Mouse (Mus musculus) intestine, embryonic 15.5 days (tissue): Measurements from ENCODE around the gene Gm3488. TPM values are rescaled to one million over a fixed set of nuclear protein-coding genes. Genes with fewer than 3 reads are reported as not detected.
"Not testable (repeated sequence)": the region's sequence is repeated elsewhere in the genome, so short reads cannot be mapped to it uniquely, and the experiment has no call there.

Source experiments
- ATAC-seq: fragments of 200-750 bp; cut with Nextera tagmentation; 2 replicates; pipeline ENCODE4 v1.8.0; 2017; ENCODE audit warnings: moderate TSS enrichment, moderate library complexity
- H3K27ac ChIP-seq: fragments of 300-500 bp; sonication (generic); 2 replicates; pipeline ENCODE4 v1.5.1; 2015; ENCODE audit warnings: mild to moderate bottlenecking, inconsistent platforms
- H3K27me3 ChIP-seq: fragments of 300-500 bp; sonication (generic); replicated peaks from 2 replicates; pipeline ENCODE4 v1.6.1; 2015; ENCODE audit warnings: inconsistent platforms
- H3K36me3 ChIP-seq: fragments of 300-500 bp; sonication (generic); 2 replicates; pipeline ENCODE4 v1.6.1; 2015; ENCODE audit warnings: inconsistent platforms
- H3K4me1 ChIP-seq: fragments of 300-500 bp; sonication (generic); replicated peaks from 2 replicates; pipeline ENCODE4 v1.6.1; 2015; ENCODE audit warnings: inconsistent platforms
- H3K4me2 ChIP-seq: fragments of 300-500 bp; sonication (generic); replicated peaks from 2 replicates; pipeline ENCODE4 v1.6.1; 2015; ENCODE audit warnings: mild to moderate bottlenecking, inconsistent platforms
- H3K4me3 ChIP-seq: fragments of 300-500 bp; sonication (generic); replicated peaks from 2 replicates; pipeline ENCODE4 v1.5.1; 2015; ENCODE audit warnings: inconsistent platforms
- H3K9ac ChIP-seq: fragments of 300-500 bp; sonication (generic); 2 replicates; pipeline ENCODE4 v1.6.1; 2015; ENCODE audit warnings: inconsistent platforms
- H3K9me3 ChIP-seq: fragments of 300-500 bp; sonication (generic); 2 replicates; pipeline ENCODE4 v1.6.1; 2016; ENCODE audit warnings: inconsistent platforms
- WGBS: fragments of 180-500 bp; shearing (Covaris S2); methylation state at CpG from one replicate; pipeline ENCODE4 v1.1.7; 2015; 5-methylcytosine and 5-hydroxymethylcytosine counted together
- polyA plus RNA-seq: library from polyadenylated mRNA; unstranded; fragments of >200 nt; fragmentation: Nextera tagmentation; extraction: Ambion mirVana; gene quantifications from 2 replicates; pipeline ENCODE4 v1.2.1, GENCODE M21; 2015

Gene Gm3488
- 0.43 and 0.52 TPM in 2 replicates for polyA plus RNA-seq

- WGBS: no CpG with 5 or more reads among the region's 35 CpGs
- not testable (repeated sequence) for H3K27ac ChIP-seq, H3K4me1 ChIP-seq, H3K9me3 ChIP-seq, H3K27me3 ChIP-seq, ATAC-seq, H3K9ac ChIP-seq, H3K36me3 ChIP-seq, H3K4me2 ChIP-seq, H3K4me3 ChIP-seq
Measured at GRCm38 (mm10) chr14:5501374-5501773, at the start of gene Gm3488. Gene Gm3488, plus strand, starts transcription at chr14:5501674.

GRCm38 (mm10) chr14:5455367-5455766, 46.1 kb upstream of the Gm3488 start, which contains the start of gene Gm3194:
Gene Gm3194, minus strand, starts transcription at chr14:5455467.
- not testable (repeated sequence) for ATAC-seq, H3K9me3 ChIP-seq, H3K4me1 ChIP-seq, H3K4me2 ChIP-seq, H3K4me3 ChIP-seq, H3K36me3 ChIP-seq, H3K27ac ChIP-seq, H3K9ac ChIP-seq, H3K27me3 ChIP-seq
- no CpG with 5 or more reads among the region's 3 CpGs for WGBS

DNA sequence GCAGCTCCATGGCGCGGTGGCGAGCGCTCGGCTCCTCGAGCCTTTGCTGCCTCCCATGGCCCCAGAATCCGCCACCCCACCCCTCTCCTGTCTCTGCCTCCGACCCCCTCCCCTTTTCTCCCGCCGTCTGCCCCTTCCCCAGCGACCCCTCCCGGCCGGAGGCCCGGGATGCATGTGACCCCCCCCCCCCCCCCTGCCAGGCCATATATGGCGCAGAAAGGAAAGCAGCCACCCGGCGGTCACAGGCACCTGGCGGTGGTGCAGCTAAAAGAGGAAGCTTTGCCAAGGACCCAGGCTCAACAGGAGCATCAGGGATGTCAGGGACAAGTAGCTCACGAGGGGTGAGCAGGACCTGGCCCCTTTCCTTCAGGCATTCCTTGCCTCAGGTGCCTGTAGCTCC, 41.0 kb upstream of the Gm3488 start:
- not testable (repeated sequence) for ATAC-seq

DNA sequence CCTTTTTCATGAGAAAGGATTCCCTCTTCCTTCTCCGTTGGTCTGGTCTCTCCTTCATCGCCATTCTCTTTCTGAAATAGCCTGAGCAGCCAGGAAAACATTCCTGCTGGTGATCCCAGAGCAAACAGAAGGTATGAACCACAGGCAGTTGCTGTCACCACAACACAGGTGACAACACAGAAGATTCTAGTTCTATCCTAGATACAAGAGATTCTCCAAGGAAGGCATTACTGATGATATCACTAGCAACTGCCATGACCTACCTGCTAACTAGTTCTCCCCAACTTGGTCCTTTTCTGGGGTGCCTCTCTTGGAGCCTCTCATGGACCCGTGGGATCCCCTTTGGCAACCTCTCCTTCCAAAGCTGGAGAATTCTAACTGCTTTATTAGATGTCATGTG, 23.7 kb upstream of the Gm3488 start, which contains the start of gene Gm8246:
Gm8246 (minus strand) TSS at position 101 of the 400 bp plus-strand sequence.
- no CpG with 5 or more reads among the region's 3 CpGs for WGBS

More for the DNA sequence above, 41.0 kb upstream of the Gm3488 start:
- H3K4me3 ChIP-seq, H3K4me1 ChIP-seq, H3K4me2 ChIP-seq, H3K9me3 ChIP-seq, H3K9ac ChIP-seq, H3K27me3 ChIP-seq, H3K27ac ChIP-seq, H3K36me3 ChIP-seq: not testable (repeated sequence)
- WGBS: no CpG with 5 or more reads among the region's 19 CpGs

DNA sequence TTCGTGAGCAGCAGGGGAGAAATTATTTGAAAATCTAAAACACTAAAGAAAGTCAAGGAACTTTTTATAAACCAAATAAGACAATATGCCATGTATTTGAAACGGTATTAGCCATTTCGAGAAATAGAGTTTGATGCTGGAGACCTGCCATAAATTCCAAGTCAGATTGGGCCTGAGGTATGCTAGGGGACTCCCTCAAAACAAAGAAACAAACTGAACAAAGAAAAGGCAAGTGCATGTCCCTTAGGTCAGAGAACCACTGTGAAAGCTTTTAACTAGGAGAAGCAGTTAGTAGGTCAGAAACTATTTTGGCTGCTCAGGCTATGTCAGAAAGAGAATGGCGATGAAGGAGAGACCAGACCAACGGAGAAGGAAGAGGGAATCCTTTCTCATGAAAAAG, 17.6 kb upstream of the Gm3488 start, which contains the start of gene Gm3187:
Gm3187 (plus strand) TSS at position 301 of the 400 bp plus-strand sequence.
- not testable (repeated sequence) for H3K4me2 ChIP-seq, H3K9ac ChIP-seq, H3K27ac ChIP-seq, H3K36me3 ChIP-seq, ATAC-seq, H3K9me3 ChIP-seq, H3K4me3 ChIP-seq, H3K27me3 ChIP-seq, H3K4me1 ChIP-seq
- WGBS: 83% methylated on average over 4 of the region's 5 CpGs

More for the DNA sequence above, 23.7 kb upstream of the Gm3488 start, which contains the start of gene Gm8246:
- not testable (repeated sequence) for H3K27ac ChIP-seq, H3K9me3 ChIP-seq, H3K36me3 ChIP-seq, ATAC-seq, H3K4me1 ChIP-seq, H3K27me3 ChIP-seq, H3K9ac ChIP-seq, H3K4me2 ChIP-seq, H3K4me3 ChIP-seq

GRCm38 (mm10) chr14:5538196-5538595, 36.7 kb downstream of the Gm3488 start, which contains the start of gene Gm3532:
Gene Gm3532, plus strand, starts transcription at chr14:5538496.
- H3K27ac ChIP-seq, H3K4me3 ChIP-seq, H3K9me3 ChIP-seq, H3K4me1 ChIP-seq, H3K36me3 ChIP-seq, ATAC-seq, H3K27me3 ChIP-seq, H3K4me2 ChIP-seq, H3K9ac ChIP-seq: not testable (repeated sequence)
- no CpG with 5 or more reads among the region's 2 CpGs for WGBS

Other genes with a start within 250 kb of the Gm3488 start
- not detected in 2 replicates for gene Gm3526, start 241.1 kb upstream of the Gm3488 start, polyA plus RNA-seq
- gene Gm3542, start 166.7 kb upstream of the Gm3488 start, polyA plus RNA-seq: not detected in 2 replicates
- not detected in 2 replicates for gene Gm3500, start 112.6 kb upstream of the Gm3488 start, polyA plus RNA-seq
- 0.39 TPM in 2 replicates for gene Gm3194, start 46.2 kb upstream of the Gm3488 start, polyA plus RNA-seq
- not detected in 2 replicates for gene Gm8246, start 23.8 kb upstream of the Gm3488 start, polyA plus RNA-seq
- not detected in 2 replicates for gene Gm3187, start 17.5 kb upstream of the Gm3488 start, polyA plus RNA-seq
- gene Gm3532, start 36.8 kb downstream of the Gm3488 start, polyA plus RNA-seq: not detected in 2 replicates
- gene Gm8265, start 131.4 kb downstream of the Gm3488 start, polyA plus RNA-seq: not detected in 2 replicates
- gene Gm9603, start 185.8 kb downstream of the Gm3488 start, polyA plus RNA-seq: not detected in 2 replicates
- 0.09 and 0.21 TPM in 2 replicates for gene Gm3373, start 239.9 kb downstream of the Gm3488 start, polyA plus RNA-seq